Mouse (Mus musculus) ES-E14 (cell line): Measurements from ENCODE around the gene Wwtr1. TPM values are rescaled to one million over a fixed set of nuclear protein-coding genes. Genes with fewer than 3 reads are reported as not detected.

Experiments used
- DNase-seq: peaks from one replicate; pipeline ENCODE4 v3.0.0-alpha.2; 2013; ENCODE audit warnings: low read depth, low spot score
- H3K27ac ChIP-seq: 2 replicates; pipeline ENCODE4 v1.5.1; 2012; ENCODE audit warnings: low read depth, mild to moderate bottlenecking, low read length, moderate library complexity, mixed read lengths; ENCODE audit not compliant: poor library complexity, insufficient read depth, severe bottlenecking
- H3K36me3 ChIP-seq: 2 replicates; pipeline ENCODE4 v1.6.1; 2012; ENCODE audit warnings: mild to moderate bottlenecking, low read length, moderate library complexity, mixed read lengths; ENCODE audit not compliant: control insufficient read depth, poor library complexity, insufficient read depth, severe bottlenecking
- H3K4me1 ChIP-seq, 2 experiments: fragments of 150-350 bp in 1 of 2; sonication (generic) in 1 of 2; 2 replicates each; pipeline ENCODE4 v1.6.1; 2012; ENCODE audit warnings: low read length in 2 of 2, mild to moderate bottlenecking in 1 of 2, mixed read lengths in 1 of 2; ENCODE audit not compliant: control insufficient read depth in 2 of 2, insufficient read depth in 2 of 2, poor library complexity in 1 of 2
- H3K4me3 ChIP-seq, 2 experiments: fragments of 150-350 bp in 1 of 2; sonication (generic) in 1 of 2; 2 replicates each; pipeline ENCODE4 v1.5.1; 2012; ENCODE audit warnings: low read length in 2 of 2, low read depth in 1 of 2, mild to moderate bottlenecking in 1 of 2, mixed read lengths in 1 of 2; ENCODE audit not compliant: insufficient read depth in 1 of 2, poor library complexity in 1 of 2, severe bottlenecking in 1 of 2
- H3K9ac ChIP-seq: 2 replicates; pipeline ENCODE4 v1.6.1; 2012; ENCODE audit warnings: low read depth, mild to moderate bottlenecking, low read length, mixed read lengths; ENCODE audit not compliant: poor library complexity, insufficient read depth, severe bottlenecking
- H3K9me3 ChIP-seq: fragments of 150-350 bp; sonication (generic); 2 replicates; pipeline ENCODE4 v1.6.1; 2012; ENCODE audit warnings: low read depth, mild to moderate bottlenecking, low read length; ENCODE audit not compliant: control insufficient read depth, insufficient read depth
- CHD2 ChIP-seq: IDR thresholded peaks from 2 replicates; pipeline ENCODE4 v1.6.1; 2014; ENCODE audit warnings: mild to moderate bottlenecking, low read depth, low read length, inconsistent platforms
- HCFC1 ChIP-seq: IDR thresholded peaks from 2 replicates; pipeline ENCODE4 v1.6.1; 2012; ENCODE audit warnings: low read length, inconsistent platforms, borderline replicate concordance; ENCODE audit not compliant: insufficient read depth
- MAFK ChIP-seq: IDR thresholded peaks from 2 replicates; pipeline ENCODE4 v1.6.1; 2014; ENCODE audit warnings: mild to moderate bottlenecking, low read depth, low read length, inconsistent platforms; ENCODE audit not compliant: insufficient read depth
- ZC3H11A ChIP-seq: IDR thresholded peaks from 2 replicates; pipeline ENCODE4 v1.6.1; 2012; ENCODE audit warnings: low read depth, mild to moderate bottlenecking, inconsistent platforms, low read length, borderline replicate concordance
- ZNF384 ChIP-seq: IDR thresholded peaks from 2 replicates; pipeline ENCODE4 v1.6.1; 2012; ENCODE audit warnings: low read depth, low read length, inconsistent platforms
- in situ Hi-C, 2 experiments: fragments of 600-800 bp; cut with MboI; formaldehyde crosslinking; loops; one replicate each; pipeline ENCODE4 v1.15.1; 2025; ENCODE audit warnings: low sequenced_read_pairs in 2 of 2, inconsistent platforms in 1 of 2; ENCODE audit not compliant: unreplicated experiment in 2 of 2
- total RNA-seq: library from RNA; depleted of rRNA; stranded (reverse); fragments of 300-350 nt; gene quantifications from 2 replicates; pipeline ENCODE4 v1.2.3, GENCODE M21; 2012

The Wwtr1 gene
- total RNA-seq, 1 experiment = 20.0 TPM

DNA sequence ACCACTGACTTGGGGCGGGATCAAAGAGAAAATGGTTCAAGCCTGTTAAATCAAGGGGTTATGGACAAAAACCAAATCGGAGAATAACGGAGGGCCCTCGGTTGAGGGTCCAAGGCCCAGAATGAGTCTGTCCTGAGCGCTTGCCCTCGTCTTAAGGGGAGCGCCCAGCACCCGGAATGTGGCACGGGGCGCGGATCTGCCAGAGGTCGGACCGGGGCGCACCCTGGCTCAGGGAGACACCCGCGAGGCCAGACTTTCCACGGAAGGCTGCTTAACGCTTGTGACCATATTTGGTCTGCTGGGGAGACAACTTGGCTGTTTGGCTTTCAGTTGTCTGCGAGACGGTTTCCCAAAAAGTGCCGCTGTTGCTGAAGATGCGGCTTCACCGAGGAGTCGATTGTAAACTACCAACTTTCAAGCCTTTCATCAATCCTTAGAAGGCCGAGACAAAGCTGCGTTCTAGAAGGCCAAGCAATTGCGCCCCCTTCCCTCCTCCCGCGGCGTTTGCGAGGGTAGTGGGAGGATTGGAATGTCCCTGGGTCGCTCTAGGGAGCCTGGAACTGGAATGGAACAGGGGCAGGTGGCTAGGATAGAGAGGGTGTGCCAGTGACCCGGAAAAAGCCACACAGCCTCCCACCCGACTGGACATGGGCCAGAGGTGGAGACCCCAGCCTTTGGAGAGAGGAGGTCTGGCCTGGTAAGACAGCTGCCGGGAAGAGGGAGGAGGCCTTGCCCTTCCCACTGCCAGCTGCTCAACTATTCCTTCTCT lies 530 bp upstream of the Wwtr1 start:
- in situ Hi-C loops = no loop called here
- Histone ChIP-seq H3K9me3 (no peaks in the 10 kb centered on the region), H3K4me3 (peak overlapping the region; percentile 76 to 86), H3K27ac (peak overlapping the region; percentile 66), H3K9ac (peak overlapping the region; percentile 69), H3K36me3 (peaks cover 4% of the 10 kb centered on the region; the same call in 1 of the 2 replicates), H3K4me1 (peaks cover 2 to 4% of the 10 kb centered on the region in 2 experiments; a peak in 2 of 4 replicates)
- TF ChIP-seq CHD2 (no peak), HCFC1 (0 out of 2 replicates have a peak, but pooled peaks have one; percentile 20)
- DNase-seq = peak; percentile 55

GRCm38 (mm10) chr3:57574885-57575659 lies 638 bp downstream of the Wwtr1 start:
- peaks cover 4% of the 10 kb centered on the region; the same call in 1 of the 2 replicates for H3K36me3 ChIP-seq
- H3K27ac ChIP-seq = peak overlapping the region; percentile 55; the same call in 1 of the 2 replicates
- peak overlapping the region; percentile 90 for H3K9ac ChIP-seq
- DNase-seq = no peak
- H3K4me3 ChIP-seq = peak overlapping the region; percentile 76 to 86
- H3K9me3 ChIP-seq = no peaks in the 10 kb centered on the region
- H3K4me1 ChIP-seq = peaks cover 2 to 4% of the 10 kb centered on the region in 2 experiments; a peak in 2 of 4 replicates
- in situ Hi-C loops = no loop called here
- TF ChIP-seq CHD2 (no peak), HCFC1 (no peak; the same call in 1 of the 2 replicates), MAFK (no peak), ZNF384 (no peak), ZC3H11A (no peak)

- Histone ChIP-seq H3K36me3 (peaks cover 4% of the 10 kb centered on the region; the same call in 1 of the 2 replicates), H3K9ac (no peak overlapping the region), H3K27ac (no peak overlapping the region), H3K4me3 (peak overlapping the region; percentile 76 to 86; a peak in 3 of 4 replicates), H3K9me3 (no peaks in the 10 kb centered on the region), H3K4me1 (peaks cover 2 to 4% of the 10 kb centered on the region in 2 experiments; a peak in 2 of 4 replicates)
- TF ChIP-seq HCFC1 = no peak
- TF ChIP-seq ZNF384 = no peak
- no peak for TF ChIP-seq CHD2
- TF ChIP-seq ZC3H11A = no peak
- no peak for TF ChIP-seq MAFK
- in situ Hi-C loops = no loop called here
- no peak for DNase-seq
Measured at GRCm38 (mm10) chr3:57573898-57574570, 1.7 kb downstream of the Wwtr1 start.

DNA sequence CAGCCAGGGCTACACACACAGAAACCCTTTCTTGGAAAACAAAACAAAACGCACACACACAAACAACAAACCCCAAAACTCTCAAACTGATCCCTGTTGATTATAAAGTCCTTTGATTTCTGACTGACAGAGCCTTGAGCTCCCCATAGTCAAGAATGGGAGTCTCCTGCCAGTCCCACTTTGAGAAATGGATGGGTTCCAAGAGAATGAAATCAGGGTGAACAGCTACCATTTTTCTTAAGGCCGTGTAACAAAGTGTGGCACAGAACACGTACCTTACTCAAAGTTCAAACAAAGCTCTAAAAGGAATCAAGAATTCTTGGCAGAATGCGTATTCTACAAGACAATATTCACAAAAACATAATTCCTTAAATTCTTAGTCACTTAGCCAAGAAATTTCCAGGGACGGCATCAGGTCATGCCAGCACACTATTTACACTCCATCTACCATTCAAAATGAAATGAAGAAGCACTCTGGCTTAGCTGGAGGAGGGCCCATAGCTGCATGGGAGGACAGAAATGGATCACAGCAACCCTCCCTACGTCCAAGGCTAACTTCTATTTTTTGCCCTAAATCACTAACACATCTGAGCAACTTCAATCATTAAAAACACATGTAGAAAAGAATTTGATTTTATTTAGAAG lies 3.3 kb downstream of the Wwtr1 start:
- in situ Hi-C loops = no loop called here
- DNase-seq = no peak
- Histone ChIP-seq H3K27ac (no peak overlapping the region), H3K9me3 (no peaks in the 10 kb centered on the region), H3K36me3 (peaks cover 4% of the 10 kb centered on the region; the same call in 1 of the 2 replicates), H3K4me3 (no peak overlapping the region), H3K4me1 (peaks cover 2 to 4% of the 10 kb centered on the region in 2 experiments; a peak in 2 of 4 replicates), H3K9ac (no peak overlapping the region)
- TF ChIP-seq HCFC1 (no peak), ZC3H11A (no peak), CHD2 (no peak), MAFK (no peak), ZNF384 (no peak)
